Mouse (Mus musculus) lung, postnatal 4 days (tissue): ENCODE measurements at regions not wholly inside any gene's neighbourhood (a gene's known extent, or its start where the extent isn't known, plus 50 kb on each side); places are given as distances from the start of the nearest gene placed in this dataset.
A peak's percentile ranks its signal among the peaks of the same experiment; 100 is the strongest.

Source experiments
- DNase-seq, 2 experiments: peaks; one replicate each; pipeline ENCODE4 v3.0.0; 2021

GRCm38 (mm10) chr1:51530191-51530926 is 52.1 kb upstream of the Nabp1 start:
- peak in 1 of 2 experiments; percentile 37 for DNase-seq

DNA sequence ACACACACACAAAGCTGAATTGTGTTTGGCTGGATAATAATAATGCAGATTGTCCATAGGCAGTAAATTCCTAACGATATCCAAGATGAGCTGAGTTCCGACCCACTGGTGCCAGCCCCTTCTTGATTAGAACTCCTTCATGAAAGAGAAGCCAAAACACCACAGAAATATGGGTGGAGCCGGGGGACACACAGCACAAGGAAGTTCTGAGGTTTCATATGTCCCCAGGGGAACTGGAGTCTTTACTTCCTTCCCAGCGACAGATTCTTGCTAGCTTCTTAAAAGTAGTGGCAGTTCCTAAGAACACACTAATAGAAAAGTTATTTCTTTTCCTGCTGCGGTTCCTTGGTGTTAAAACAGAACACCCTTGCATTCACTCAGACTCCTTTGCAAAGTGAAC is 51.4 kb upstream of the Nabp1 start:
- DNase-seq, result no peak

DNA sequence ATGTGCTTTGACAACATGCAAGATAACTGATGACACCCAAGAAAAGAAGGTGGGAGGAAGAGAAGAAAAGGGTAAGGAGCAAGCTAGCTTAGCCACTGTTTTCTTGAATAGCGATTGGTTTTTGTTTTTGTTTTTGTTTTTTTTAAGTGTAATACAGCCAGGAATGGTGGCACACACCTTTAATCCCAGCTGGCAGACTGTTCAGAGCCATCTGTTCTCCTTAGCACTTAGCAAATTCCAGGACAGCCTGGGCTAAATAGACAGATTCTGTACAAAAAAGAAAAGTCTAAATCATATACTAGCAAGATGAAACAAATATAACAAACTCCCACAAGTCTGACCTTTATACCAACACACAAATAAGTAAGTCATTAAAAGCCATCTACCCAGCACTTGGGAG is 50.4 kb upstream of the Nabp1 start:
- no peak for DNase-seq
